Mouse (Mus musculus): ENCODE data around the gene Hfe2. TPM values are rescaled to one million over a fixed set of nuclear protein-coding genes. Genes with fewer than 3 reads are reported as not detected.

Hfe2 gene
- total RNA-seq, 2 experiments from 2014 or later: 1.1 TPM

DNA sequence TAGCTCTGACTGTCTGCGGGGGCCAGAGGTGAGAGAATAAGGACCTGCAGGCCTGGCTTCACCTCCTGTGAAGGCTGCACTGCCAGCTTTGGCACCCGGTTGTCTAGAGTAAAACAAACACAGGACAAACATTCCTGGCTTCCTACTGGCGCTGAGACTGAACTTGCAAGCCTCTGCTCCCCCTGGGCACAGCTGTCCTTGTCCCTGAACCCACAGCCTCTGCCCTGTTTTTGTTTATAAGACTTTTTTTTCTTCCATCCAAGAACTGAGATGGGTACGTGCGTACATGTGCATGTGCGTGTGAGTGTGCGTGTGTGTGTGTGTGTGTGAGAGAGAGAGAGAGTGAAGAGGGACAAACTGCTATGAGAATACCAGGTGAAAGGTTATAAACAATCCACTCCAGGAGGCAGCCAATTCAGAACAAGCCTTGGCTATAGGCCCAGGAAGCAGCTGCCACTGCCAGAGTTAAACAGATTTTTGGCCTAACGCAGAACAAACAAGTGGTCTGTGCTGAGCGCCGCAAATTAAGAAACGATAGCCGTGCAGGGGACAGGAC lies 30.1 kb downstream of the Hfe2 start:
- intact Hi-C loops (cut with DNase I): no loop called here
- peak; percentile 79 for DNase-seq

DNA sequence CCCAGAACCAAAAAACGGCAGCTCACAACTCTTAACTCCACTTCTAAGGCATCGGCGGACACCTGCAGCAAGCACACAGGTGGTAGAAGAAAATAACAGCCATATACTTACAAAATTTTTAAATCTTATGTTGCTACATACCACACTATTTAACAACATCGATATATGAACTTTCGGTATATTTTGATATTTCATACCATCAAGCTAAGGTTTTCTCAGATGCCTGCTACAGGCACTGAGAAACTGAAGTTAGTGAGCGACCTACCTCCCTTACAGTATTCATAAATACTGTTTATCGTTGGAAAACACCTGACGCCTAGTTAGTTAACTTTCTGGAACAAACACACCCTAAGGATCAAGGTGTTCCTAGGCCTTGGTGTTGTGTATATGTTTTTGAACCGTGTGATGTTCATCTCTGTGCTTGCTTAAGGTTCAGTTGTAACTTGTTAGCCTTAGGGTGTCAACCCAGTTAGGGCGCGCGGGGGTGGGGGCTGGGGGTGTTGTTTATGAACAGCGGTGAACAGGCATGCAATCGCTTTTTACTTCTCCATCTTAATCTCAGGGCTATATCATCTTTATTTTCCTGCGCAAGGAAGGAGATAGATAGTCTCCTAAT lies 31.1 kb downstream of the Hfe2 start:
- intact Hi-C loops (cut with DNase I): no loop called here
- no peak for DNase-seq

DNA sequence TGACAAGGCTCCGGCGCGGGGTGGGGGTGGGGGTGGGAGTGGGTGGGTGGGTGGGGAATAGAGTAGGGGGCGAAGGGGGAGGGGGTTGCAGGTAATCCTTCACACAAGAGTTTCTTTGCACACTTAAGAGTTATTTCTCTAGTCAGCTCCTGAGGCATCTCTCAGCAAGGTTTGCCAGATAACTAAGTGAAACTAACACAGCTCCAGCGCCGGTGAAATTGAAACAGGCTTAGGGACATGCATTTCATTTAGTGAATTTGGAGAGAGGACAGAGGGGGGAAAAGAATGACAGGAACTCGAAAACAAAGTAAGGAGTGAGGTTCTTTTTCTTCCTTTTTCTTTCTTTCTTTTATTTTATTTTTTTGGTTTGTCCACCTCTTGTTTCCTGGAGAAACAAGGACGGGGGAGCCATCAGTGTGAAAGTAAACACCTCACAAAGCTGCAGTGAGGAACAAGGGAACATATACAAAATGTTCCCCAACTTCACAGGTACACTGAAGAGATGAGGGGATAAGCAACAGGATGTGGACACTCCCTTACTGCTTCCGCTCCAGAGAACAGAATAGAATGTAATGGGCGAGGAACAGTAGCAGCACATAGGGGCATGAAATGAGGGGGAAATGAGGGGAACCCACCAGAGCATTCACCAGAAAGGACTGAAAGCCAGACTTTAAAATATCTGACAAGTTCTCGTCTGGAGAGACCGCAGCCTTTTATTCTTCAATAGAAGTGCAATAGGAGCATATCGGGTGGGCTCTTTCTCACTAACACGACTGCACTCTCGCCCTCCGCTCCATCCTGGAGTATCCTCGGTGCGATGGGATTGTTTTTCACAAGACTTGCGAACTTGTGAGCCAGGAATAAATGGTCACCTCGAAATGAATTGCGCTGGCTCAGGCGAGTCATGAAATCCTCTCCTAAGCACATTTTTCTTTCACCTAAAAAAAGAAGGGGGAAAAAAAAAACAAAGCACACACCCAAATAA lies 32.0 kb downstream of the Hfe2 start:
- intact Hi-C loops (cut with DNase I): no loop called here
- no peak for DNase-seq

DNA sequence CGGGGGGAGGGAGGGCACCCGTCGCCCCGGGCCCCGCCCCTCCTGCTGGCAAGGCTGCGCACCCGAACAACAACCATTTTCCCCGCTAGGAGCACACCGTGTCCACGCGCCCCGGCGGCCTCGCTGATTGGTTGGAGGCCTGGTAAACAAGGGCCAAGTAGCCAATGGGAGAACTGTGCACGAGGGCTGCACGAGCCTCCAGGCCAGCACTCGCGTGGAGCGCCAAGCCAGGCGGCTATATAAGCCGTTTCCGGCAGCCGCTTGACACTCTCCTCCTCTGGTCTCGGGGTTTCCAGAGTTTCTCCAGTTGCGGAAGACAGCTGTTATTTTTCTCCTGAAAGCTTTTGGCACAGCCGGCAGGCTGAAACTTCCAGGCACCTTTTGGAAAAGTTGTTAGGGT lies 32.7 kb downstream of the Hfe2 start, which contains the start of gene Txnip:
Gene Txnip, plus strand, starts transcription at position 264 of the 400 bp plus-strand sequence.
- intact Hi-C loops (cut with DNase I): loop anchor here (1.0 kb wide), 1 partner anchor 19 kb away; the partner anchor contains the start of gene Gm16253
- DNase-seq: peak; percentile 99

DNA sequence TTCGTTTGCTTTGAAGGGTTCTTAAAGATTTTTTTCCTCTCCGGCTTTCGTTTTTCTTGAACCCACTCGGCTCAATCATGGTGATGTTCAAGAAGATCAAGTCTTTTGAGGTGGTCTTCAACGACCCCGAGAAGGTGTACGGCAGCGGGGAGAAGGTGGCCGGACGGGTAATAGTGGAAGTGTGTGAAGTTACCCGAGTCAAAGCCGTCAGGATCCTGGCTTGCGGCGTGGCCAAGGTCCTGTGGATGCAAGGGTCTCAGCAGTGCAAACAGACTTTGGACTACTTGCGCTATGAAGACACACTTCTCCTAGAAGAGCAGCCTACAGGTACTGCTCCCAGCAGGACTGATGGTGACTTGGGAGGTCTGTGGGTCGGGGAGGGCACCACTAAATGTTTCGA lies 33.2 kb downstream of the Hfe2 start:
- DNase-seq: no peak
- intact Hi-C loops (cut with DNase I): loop anchor here (1.0 kb wide), 1 partner anchor 18 kb away; the partner anchor contains the start of gene Gm16253

GRCm38 (mm10) chr3:96558668-96559196 lies 33.8 kb downstream of the Hfe2 start:
- no peak for DNase-seq
- intact Hi-C loops (cut with DNase I): loop anchor here (1.0 kb wide), 1 partner anchor 18 kb away; the partner anchor contains the start of gene Gm16253

GRCm38 (mm10) chr3:96559398-96559910 lies 34.5 kb downstream of the Hfe2 start:
- no peak for DNase-seq
- intact Hi-C loops (cut with DNase I): no loop called here

- no peak for DNase-seq
- intact Hi-C loops (cut with DNase I): no loop called here
These were observed 35.2 kb downstream of the Hfe2 start for GRCm38 (mm10) chr3:96559911-96560850.

GRCm38 (mm10) chr3:96560881-96561668 lies 36.1 kb downstream of the Hfe2 start:
- no peak for DNase-seq
- intact Hi-C loops (cut with DNase I): no loop called here

GRCm38 (mm10) chr3:96561946-96562681 lies 37.1 kb downstream of the Hfe2 start:
- intact Hi-C loops (cut with DNase I): no loop called here
- DNase-seq: no peak

DNA sequence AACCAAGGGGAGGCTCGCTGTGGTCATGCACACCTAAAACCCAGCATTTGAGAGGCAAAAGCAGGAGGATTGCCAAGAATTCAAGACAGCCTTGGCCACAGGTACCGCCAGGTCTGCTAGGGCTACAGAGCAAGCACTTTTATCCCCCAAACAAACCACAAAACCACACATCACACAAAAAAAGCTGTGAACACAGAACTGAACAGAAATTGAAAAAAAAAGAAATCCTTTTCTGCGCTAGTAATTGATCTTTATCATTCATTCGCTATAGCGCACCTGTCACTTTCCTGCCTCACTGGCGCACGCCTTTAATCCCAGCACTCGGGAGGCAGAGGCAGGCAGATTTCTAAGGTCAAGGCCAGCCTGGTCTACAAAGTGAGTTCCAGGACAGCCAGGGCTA lies 38.3 kb downstream of the Hfe2 start:
- no peak for DNase-seq

DNA sequence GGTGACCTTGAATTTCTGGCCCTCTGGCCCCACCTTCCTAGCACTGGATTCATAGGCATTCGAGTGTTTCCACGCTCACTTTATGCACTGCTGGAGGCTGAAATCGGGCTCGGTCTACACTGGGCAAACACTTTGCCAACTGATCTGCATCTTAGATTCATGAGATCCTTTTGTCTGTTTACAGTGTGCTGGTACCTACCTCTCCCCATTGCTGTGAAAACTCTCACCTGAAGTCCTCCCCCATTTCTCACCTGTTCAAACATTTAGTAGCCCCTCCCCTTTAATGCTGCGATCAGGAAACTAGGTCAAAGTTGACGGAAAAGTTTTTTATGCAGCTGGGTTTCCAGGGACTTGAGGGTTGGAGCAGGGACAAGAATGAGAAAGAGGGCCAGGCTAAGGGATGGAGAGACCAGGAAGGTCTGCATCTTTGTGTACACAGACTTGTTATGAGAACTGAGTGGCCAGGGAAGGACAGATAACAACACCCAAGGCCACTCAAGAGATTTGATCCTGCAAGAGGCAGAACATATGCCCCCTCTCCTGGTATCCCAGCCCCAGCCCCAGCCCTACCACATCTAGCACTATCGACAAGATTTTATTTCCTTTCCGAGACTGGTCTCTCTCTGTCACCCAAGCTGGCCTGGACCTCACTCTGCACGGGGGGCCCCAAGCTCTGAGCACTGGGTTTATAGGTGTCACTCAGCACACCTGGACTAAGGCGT lies 39.1 kb downstream of the Hfe2 start:
- no peak for DNase-seq
- intact Hi-C loops (cut with DNase I): no loop called here

More for the DNA sequence above, 38.3 kb downstream of the Hfe2 start:
- intact Hi-C loops (cut with DNase I): no loop called here

DNA sequence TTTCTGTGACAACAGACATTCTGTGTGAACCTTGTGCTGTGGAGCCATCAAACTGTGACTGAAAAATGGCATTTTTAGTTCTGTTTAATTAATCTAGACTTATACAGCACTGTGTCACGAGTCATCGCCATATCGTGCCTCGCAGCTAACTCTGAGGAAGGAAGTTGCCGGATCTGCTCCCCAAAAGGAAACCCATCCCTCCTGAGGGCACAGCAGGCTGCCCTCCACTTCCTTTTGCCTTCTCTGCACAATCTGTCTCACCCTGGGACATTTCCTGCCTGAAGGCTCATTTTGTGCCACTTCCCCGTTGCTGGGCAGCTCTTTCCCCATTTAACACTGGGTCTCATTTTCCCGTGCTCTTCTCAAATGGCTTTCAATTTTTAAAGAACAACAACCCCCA lies 39.7 kb downstream of the Hfe2 start:
- no peak for DNase-seq
- intact Hi-C loops (cut with DNase I): no loop called here

DNA sequence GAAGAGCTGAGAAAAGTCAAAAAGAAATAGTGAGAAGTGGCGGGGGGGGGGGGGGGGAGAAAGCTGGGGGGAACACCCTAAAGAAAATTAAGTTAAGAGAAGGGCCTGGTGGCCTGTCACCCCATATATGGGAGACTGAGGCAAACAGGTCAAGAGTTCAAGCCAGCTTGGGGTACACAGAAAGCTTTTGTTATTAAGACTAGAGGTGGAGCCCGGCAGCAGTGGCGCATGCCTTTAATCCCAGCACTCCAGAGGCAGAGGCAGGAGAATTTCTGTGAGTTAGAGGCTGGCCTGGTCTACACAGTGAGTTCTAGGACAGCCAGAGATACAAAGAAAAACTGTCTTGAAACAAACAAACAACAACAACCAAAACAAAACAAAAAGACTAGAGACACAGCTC lies 40.1 kb downstream of the Hfe2 start:
- DNase-seq: no peak
- intact Hi-C loops (cut with DNase I): no loop called here

DNA sequence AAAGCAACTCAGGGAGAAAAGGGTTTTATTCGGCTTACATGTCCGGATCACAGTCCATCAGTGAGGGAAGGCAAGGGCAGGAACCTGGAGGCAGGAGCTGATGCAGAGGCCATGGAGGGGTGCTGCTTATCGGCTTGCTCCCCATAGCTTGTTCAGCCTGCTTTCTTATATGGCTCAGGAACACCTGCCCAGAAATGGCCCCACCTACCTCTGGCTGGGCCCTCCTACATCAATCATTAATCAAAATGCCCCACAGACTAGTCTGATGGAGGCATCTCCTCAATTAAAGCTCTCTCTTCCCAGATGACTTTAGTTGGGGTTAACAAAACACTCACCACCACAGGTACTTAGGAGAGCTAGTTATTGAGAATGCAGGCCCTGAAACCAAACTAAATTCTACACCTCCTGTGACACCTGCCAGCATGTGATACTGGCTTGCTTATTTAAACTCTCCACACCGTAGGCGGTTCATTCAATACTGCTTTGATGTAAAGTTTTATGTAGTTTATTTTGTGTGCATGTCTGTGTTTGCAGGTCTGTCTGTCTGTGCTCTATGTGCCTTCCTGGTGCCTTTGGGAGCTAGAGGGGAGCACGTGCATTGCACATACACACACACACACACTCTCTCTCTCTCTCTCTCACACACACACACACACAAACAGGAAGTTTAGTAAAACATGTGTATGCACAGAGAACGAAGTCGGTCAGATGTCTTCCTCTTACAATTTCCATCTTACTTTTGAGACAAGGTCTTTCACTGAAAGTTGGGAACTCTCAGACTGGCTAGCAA lies 41.9 kb downstream of the Hfe2 start:
- intact Hi-C loops (cut with DNase I): no loop called here
- DNase-seq: no peak

- intact Hi-C loops (cut with DNase I): no loop called here
- DNase-seq: no peak
These were observed 43.6 kb downstream of the Hfe2 start for GRCm38 (mm10) chr3:96568605-96569004.

- intact Hi-C loops (cut with DNase I): no loop called here
- DNase-seq: no peak
These were observed 44.5 kb downstream of the Hfe2 start for GRCm38 (mm10) chr3:96569506-96569905.

Measured in left cerebral cortex, postnatal 4 days (tissue).